In genomic region chr4:44113393-44114138, GRCm38 (mm10) we compare ENCODE assay signal across 9 mouse cellular contexts. TPM values are rescaled to one million over a fixed set of nuclear protein-coding genes. Genes with fewer than 3 reads are reported as not detected.
DNase-seq lines count a peak whose midpoint lies in the region; ATAC-seq lines count a peak whose summit lies in the region.
"Had no signal": no experiment of that assay in that cellular context is flagged by ENCODE, and none has a peak within 500 bp of the region (broad histone marks: within the 10 kb centered on the region; RNA-seq: fewer than 3 reads in every experiment).

No protein-coding gene starts in this region.

- peak; percentile 85 for DNase-seq in heart, adult 11 months
- no peak for DNase-seq in heart, postnatal 36 days
- peak; percentile 15 for DNase-seq in lung, postnatal 36 days
- no peak for DNase-seq in lung, postnatal 14 days
- DNase-seq in thymus, postnatal 0 days (ENCODE audit: low spot score) = peak; percentile 72
- DNase-seq in right cerebral cortex, postnatal 14 days = no peak
- no peak for DNase-seq in yolk sac, embryonic 10.5 days (ENCODE audit: low spot score)

- H3K9me3 ChIP-seq in intestine, embryonic 16.5 days (ENCODE audit: control insufficient read depth, low read length) = no peaks in the 10 kb centered on the region
- H3K9me3 ChIP-seq: midbrain, embryonic 12.5 days had no signal

- H3K4me1 ChIP-seq in intestine, embryonic 16.5 days (ENCODE audit: control insufficient read depth, insufficient read depth, low read length) = peaks cover 6% of the 10 kb centered on the region
- H3K4me1 ChIP-seq: midbrain, embryonic 12.5 days had no signal

- WGBS in intestine, embryonic 16.5 days = 22% methylated on average over 16 of the region's 16 CpGs

- H3K9ac ChIP-seq in intestine, embryonic 16.5 days (ENCODE audit: low read depth, low read length) = peak overlapping the region; percentile 37; the same call in 1 of the 2 replicates
- H3K9ac ChIP-seq: midbrain, embryonic 12.5 days had no signal

- peak; percentile 38 for ATAC-seq in intestine, embryonic 16.5 days

- H3K4me3 ChIP-seq in intestine, embryonic 16.5 days (ENCODE audit: low read length) = peak overlapping the region; percentile 14; the same call in 1 of the 2 replicates
- H3K4me3 ChIP-seq: midbrain, embryonic 12.5 days had no signal

- intact Hi-C loops in heart, postnatal 36 days (cut with DNase I) = no loop called here

- no peaks in the 10 kb centered on the region for H3K27me3 ChIP-seq in intestine, embryonic 16.5 days (replicated peaks; ENCODE audit: control insufficient read depth, insufficient read depth, low read length)

- H3K27ac ChIP-seq in intestine, embryonic 16.5 days (ENCODE audit: low read length) = no peak overlapping the region
- H3K27ac ChIP-seq: midbrain, embryonic 12.5 days had no signal

- no peaks in the 10 kb centered on the region for H3K36me3 ChIP-seq in intestine, embryonic 16.5 days (ENCODE audit: control insufficient read depth, insufficient read depth, low read length)
- H3K36me3 ChIP-seq: midbrain, embryonic 12.5 days had no signal

- H3K4me2 ChIP-seq in intestine, embryonic 16.5 days (ENCODE audit: low read depth, low read length) = peak overlapping the region; percentile 3; the same call in 1 of the 2 replicates
- H3K4me2 ChIP-seq: midbrain, embryonic 12.5 days had no signal

RNA-seq across cellular contexts. Expression of gene Gne, which starts 29.6 kb away (rescaled TPM):
- total RNA-seq in heart, postnatal 36 days (2021) = 10 to 100 TPM; 23.1 to 28.6 TPM
- 50.4 and 57.2 TPM in 2 replicates for polyA plus RNA-seq in intestine, embryonic 16.5 days (2015; fragmentation: Nextera tagmentation; extraction: Ambion mirVana)
- polyA plus RNA-seq in thymus, postnatal 0 days (2015; fragmentation: Nextera tagmentation; extraction: Ambion mirVana) = 33.8 and 39.2 TPM in 2 replicates

Comparison
In these comparisons a context has a peak if more than half of its experiments do, and no peak if none do; other contexts are left out.
1. DNase-seq: peak in heart, adult 11 months (single experiment), lung, postnatal 36 days (single experiment) and thymus, postnatal 0 days (single experiment); none in heart, postnatal 36 days (0 of 2), lung, postnatal 14 days (single experiment), right cerebral cortex, postnatal 14 days (single experiment) and yolk sac, embryonic 10.5 days (single experiment).